In genomic region chr5:147848164-147848863, GRCm38 (mm10) we compare ENCODE assay signal across 7 mouse cellular contexts. TPM values are rescaled to one million over a fixed set of nuclear protein-coding genes. Genes with fewer than 3 reads are reported as not detected.
DNase-seq lines count a peak whose midpoint lies in the region; ATAC-seq and TF ChIP-seq lines count a peak whose summit lies in the region.

No protein-coding gene starts in this region.

- peak overlapping the region; percentile 37 for H3K4me2 ChIP-seq in heart, embryonic 15.5 days

- no peaks in the 10 kb centered on the region for H3K27me3 ChIP-seq in heart, embryonic 15.5 days

- 0 out of 2 replicates have a peak, but pooled peaks have one; percentile 48 for ATAC-seq in heart, embryonic 15.5 days (replicated peaks; ENCODE audit: insufficient number of reproducible peaks, insufficient read depth, low FRiP score, low read depth)

- 23% methylated on average over 16 of the region's 16 CpGs for WGBS in heart, embryonic 15.5 days

- no peak for TF ChIP-seq POLR2A in bone marrow macrophage, adult 2 months (IDR thresholded peaks at IDR 0.05; ENCODE audit: borderline replicate concordance, low read depth, low read length)

- peak; percentile 58; the same call in 1 of the 2 replicates for TF ChIP-seq CTCF in bone marrow macrophage, adult 2 months (IDR thresholded peaks at IDR 0.05; ENCODE audit: low read depth, low read length)

- no peak overlapping the region for H3K4me3 ChIP-seq in bone marrow macrophage, adult 2 months (ENCODE audit: insufficient read depth, low read length)
- H3K4me3 ChIP-seq in heart, embryonic 15.5 days, result no peak overlapping the region

- H3K9ac ChIP-seq in heart, embryonic 15.5 days, result no peak overlapping the region

- DNase-seq in MN1 (ENCODE audit: low spot score), result peak; percentile 77
- DNase-seq in fibroblast of lung, adult 2 months (ENCODE audit: low read depth), result peak; percentile 28
- DNase-seq in kidney, postnatal 4 days, result peak; percentile 85
- peak; percentile 41 for DNase-seq in lung, postnatal 25 days (ENCODE audit: low spot score)
- peak; percentile 44 for DNase-seq in right cerebral cortex, adult 18-20 months

- peaks cover 2% of the 10 kb centered on the region; the same call in 1 of the 2 replicates for H3K4me1 ChIP-seq in bone marrow macrophage, adult 2 months (ENCODE audit: control insufficient read depth, insufficient read depth, low read length)
- peaks cover 20% of the 10 kb centered on the region for H3K4me1 ChIP-seq in heart, embryonic 15.5 days (replicated peaks)

- no peak overlapping the region for H3K27ac ChIP-seq in bone marrow macrophage, adult 2 months (ENCODE audit: insufficient read depth, low read depth, low read length)
- no peak overlapping the region for H3K27ac ChIP-seq in heart, embryonic 15.5 days

- H3K36me3 ChIP-seq in heart, embryonic 15.5 days, result no peaks in the 10 kb centered on the region

- no peaks in the 10 kb centered on the region for H3K9me3 ChIP-seq in heart, embryonic 15.5 days (replicated peaks)

RNA-seq across cellular contexts. Expression of gene Pomp, which starts 11.9 kb away (rescaled TPM):
- 312 and 343 TPM in 2 replicates for polyA plus RNA-seq in bone marrow macrophage, adult 2 months (2012; ENCODE audit: insufficient read depth, insufficient read length, missing spikeins)
- 278 and 328 TPM in 2 replicates for polyA plus RNA-seq in heart, embryonic 15.5 days (2015; fragmentation: Nextera tagmentation; extraction: Ambion mirVana)

RNA-seq across cellular contexts. Expression of gene Slc46a3, which starts 46.3 kb away (rescaled TPM):
- 172 and 173 TPM in 2 replicates for polyA plus RNA-seq in bone marrow macrophage, adult 2 months (2012; ENCODE audit: insufficient read depth, insufficient read length, missing spikeins)
- polyA plus RNA-seq in heart, embryonic 15.5 days (2015; fragmentation: Nextera tagmentation; extraction: Ambion mirVana), result 3.3 and 5.3 TPM in 2 replicates

Comparison
In these comparisons a context has a peak if more than half of its experiments do, and no peak if none do; other contexts are left out.
1. DNase-seq: peak in every context shown above with its lines; median percentile 85 in kidney, postnatal 4 days; 77 in MN1; 44 in right cerebral cortex, adult 18-20 months; 41 in lung, postnatal 25 days; 28 in fibroblast of lung, adult 2 months.
2. RNA of gene Slc46a3, which starts 46.3 kb away (polyA plus RNA-seq): 172 to 173 TPM in bone marrow macrophage, adult 2 months; 3.3 to 5.3 TPM in heart, embryonic 15.5 days; every median in the first group is over 10 times any median in the second.